Mouse (Mus musculus): ENCODE measurements around the gene Olfr823. TPM values are rescaled to one million over a fixed set of nuclear protein-coding genes. Genes with fewer than 3 reads are reported as not detected.
"Not testable (repeated sequence)": the region's sequence is repeated elsewhere in the genome, so short reads cannot be mapped to it uniquely, and the experiment has no call there.

Olfr823 gene
- polyA plus RNA-seq (2016; fragmentation: Nextera tagmentation; extraction: Ambion mirVana) = not detected in 2 replicates

DNA sequence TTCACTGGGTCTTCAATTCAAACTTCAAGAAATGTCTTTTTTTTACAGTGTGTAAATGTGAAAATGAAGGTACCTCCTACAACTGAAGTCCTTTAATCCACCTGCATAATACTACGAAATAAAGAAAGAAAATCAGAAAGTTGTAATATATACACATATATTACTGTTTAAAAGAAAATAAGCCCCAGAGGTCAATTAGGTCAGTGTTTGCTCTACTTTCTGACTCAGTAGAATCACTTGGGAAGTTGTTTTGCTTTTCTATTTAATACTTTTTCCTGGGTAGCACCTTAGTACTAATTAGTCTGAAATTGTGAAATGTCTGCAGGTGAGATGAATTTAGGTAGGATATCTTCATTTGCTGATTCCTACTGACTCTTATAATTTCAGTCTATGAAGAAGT, at the start of gene Olfr823:
Olfr823 (minus strand) TSS at position 101 of the 400 bp plus-strand sequence.
- not testable (repeated sequence) for ATAC-seq (ENCODE audit: low FRiP score); H3K4me2 ChIP-seq; H3K9ac ChIP-seq; H3K4me3 ChIP-seq (replicated peaks); H3K4me1 ChIP-seq; H3K36me3 ChIP-seq (replicated peaks); H3K9me3 ChIP-seq; H3K27ac ChIP-seq; H3K27me3 ChIP-seq
- WGBS = 92% methylated on average over 1 of the region's 1 CpGs

DNA sequence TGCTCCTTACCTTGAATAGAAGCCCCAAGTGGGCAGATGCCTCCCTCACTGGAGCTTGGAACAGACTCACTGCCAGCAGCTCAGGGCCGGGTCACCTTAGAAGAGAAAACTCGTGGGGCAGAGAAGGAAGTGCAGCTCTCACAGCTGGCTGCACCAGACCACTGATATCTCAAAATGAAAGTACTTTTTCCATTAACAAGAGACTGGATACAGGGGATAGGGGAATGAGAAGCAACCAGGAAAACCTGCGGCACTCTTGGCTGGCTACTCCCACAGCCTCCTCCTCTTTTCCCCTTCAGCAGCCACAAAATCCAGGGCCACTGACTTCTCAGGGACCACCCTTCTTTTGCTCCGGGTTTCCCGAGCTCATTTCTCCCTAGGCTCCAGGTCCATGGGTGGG, 28.9 kb upstream of the Olfr823 start:
- WGBS = 80% methylated on average over 5 of the region's 5 CpGs

DNA sequence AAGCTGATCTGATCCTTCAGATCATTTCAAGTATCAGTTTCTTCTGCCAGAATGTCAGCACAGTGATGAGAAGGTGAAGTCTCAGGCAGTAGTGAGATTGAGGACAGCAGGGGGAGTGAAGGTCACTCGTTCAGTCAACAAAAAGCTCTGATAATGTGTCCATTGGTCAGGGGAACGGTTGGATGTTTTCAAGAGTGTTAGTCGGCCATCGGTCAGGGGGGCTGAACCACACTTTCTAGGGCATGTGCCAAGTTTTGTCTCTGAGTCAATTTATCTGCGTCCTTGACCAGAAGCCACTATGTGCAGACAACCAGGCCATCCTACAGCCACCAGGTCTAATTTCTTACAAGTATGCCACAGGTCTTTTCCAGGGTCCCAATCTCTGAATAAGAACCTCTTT, 27.3 kb upstream of the Olfr823 start:
- H3K4me1 ChIP-seq; H3K9me3 ChIP-seq; H3K27me3 ChIP-seq; H3K4me2 ChIP-seq; H3K9ac ChIP-seq; H3K36me3 ChIP-seq (replicated peaks); ATAC-seq (ENCODE audit: low FRiP score); H3K4me3 ChIP-seq (replicated peaks); H3K27ac ChIP-seq: not testable (repeated sequence)
- WGBS = 91% methylated on average over 5 of the region's 5 CpGs

More for the DNA sequence above, 28.9 kb upstream of the Olfr823 start:
- Histone ChIP-seq H3K9me3 (no peaks in the 10 kb centered on the region), H3K4me1 (no peaks in the 10 kb centered on the region), H3K4me3 (replicated peaks) (no peak overlapping the region), H3K27ac (no peak overlapping the region), H3K9ac (no peak overlapping the region), H3K27me3 (no peaks in the 10 kb centered on the region), H3K4me2 (no peak overlapping the region), H3K36me3 (replicated peaks) (no peaks in the 10 kb centered on the region)
- ATAC-seq (ENCODE audit: low FRiP score) = no peak

DNA sequence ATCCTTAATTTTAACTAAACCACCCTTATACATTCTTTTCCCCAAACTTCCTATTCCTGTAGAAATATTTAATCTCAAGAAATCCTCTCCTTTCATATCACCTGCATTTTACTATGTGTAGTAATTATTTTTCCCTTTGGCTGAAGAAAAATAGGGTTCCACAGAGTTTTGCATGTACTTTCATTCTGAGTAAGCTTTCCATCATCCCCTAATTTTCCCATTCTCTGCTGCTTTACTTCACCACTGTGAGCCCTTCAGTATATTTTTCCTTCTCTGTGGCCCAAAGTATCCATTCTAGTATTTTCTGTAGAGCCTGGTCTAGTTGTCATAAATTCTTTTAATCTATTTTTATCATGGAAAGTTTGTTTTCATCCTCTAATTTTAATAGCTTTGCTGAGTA, 19.6 kb upstream of the Olfr823 start:
- Histone ChIP-seq H3K9me3 (no peaks in the 10 kb centered on the region), H3K27ac (no peak overlapping the region), H3K4me2 (no peak overlapping the region), H3K27me3 (no peaks in the 10 kb centered on the region), H3K4me3 (replicated peaks) (no peak overlapping the region), H3K36me3 (replicated peaks) (no peaks in the 10 kb centered on the region), H3K9ac (no peak overlapping the region), H3K4me1 (no peaks in the 10 kb centered on the region)
- ATAC-seq (ENCODE audit: low FRiP score) = no peak

DNA sequence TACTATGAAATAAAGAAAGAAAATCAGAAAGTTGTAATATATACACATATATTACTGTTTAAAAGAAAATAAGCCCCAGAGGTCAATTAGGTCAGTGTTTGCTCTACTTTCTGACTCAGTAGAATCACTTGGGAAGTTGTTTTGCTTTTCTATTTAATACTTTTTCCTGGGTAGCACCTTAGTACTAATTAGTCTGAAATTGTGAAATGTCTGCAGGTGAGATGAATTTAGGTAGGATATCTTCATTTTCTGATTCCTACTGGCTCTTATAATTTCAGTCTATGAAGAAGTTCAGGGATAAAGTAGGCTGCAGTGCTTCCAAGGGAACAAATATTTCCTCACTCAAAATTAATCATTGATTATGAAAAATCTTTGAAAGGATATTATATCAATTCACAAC, 14.7 kb upstream of the Olfr823 start, which contains the start of gene Olfr824:
Olfr824 (minus strand) TSS at position 101 of the 400 bp plus-strand sequence.
- H3K9ac ChIP-seq; H3K27ac ChIP-seq; H3K4me2 ChIP-seq; H3K4me1 ChIP-seq; H3K4me3 ChIP-seq (replicated peaks); ATAC-seq (ENCODE audit: low FRiP score); H3K9me3 ChIP-seq; H3K36me3 ChIP-seq (replicated peaks); H3K27me3 ChIP-seq: not testable (repeated sequence)

DNA sequence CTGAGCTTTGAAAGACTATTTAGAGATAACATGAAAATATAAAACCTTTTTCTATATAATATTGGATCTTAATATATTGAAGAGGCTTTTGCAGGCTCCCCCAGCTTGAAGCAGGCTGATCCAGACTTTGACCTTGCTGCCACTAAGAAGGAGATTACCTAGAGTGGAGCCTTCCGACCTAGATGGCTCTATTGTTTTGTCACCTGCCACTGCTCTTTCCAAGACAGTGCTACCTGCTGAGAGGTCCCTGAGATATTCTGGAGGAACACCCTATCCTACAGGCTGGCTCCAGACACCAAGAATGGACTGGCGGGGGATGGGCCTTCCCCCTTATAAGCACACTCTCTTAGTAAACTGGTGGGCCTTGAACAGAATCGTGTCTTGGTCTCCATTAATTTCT, 862 bp upstream of the Olfr823 start:
- H3K27me3 ChIP-seq; H3K4me3 ChIP-seq (replicated peaks); H3K4me1 ChIP-seq; ATAC-seq (ENCODE audit: low FRiP score); H3K4me2 ChIP-seq; H3K36me3 ChIP-seq (replicated peaks); H3K9ac ChIP-seq; H3K9me3 ChIP-seq; H3K27ac ChIP-seq: not testable (repeated sequence)
- 58% methylated on average over 3 of the region's 3 CpGs for WGBS

DNA sequence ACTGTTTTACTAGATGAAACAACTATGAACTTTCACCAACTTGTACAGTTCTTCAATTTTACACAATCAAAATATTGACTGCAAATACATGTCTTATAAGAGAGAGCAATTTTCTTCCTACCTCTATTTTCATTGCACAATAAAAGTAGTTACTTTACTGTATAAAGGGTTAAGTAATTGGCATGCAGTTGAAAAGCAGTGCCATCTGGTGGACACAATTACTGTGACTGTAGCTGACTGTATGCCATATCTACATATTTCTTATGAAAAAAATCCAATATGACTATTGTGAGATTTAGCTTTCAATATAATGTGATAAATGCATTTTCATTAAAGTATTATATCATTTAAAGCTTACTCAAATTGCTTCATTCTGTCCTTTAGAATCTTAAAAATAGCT, 19.1 kb downstream of the Olfr823 start:
- Histone ChIP-seq H3K27me3 (no peaks in the 10 kb centered on the region), H3K27ac (no peak overlapping the region), H3K4me2 (no peak overlapping the region), H3K36me3 (replicated peaks) (no peaks in the 10 kb centered on the region), H3K9ac (no peak overlapping the region), H3K9me3 (no peaks in the 10 kb centered on the region), H3K4me1 (no peaks in the 10 kb centered on the region), H3K4me3 (replicated peaks) (no peak overlapping the region)
- ATAC-seq (ENCODE audit: low FRiP score) = no peak

DNA sequence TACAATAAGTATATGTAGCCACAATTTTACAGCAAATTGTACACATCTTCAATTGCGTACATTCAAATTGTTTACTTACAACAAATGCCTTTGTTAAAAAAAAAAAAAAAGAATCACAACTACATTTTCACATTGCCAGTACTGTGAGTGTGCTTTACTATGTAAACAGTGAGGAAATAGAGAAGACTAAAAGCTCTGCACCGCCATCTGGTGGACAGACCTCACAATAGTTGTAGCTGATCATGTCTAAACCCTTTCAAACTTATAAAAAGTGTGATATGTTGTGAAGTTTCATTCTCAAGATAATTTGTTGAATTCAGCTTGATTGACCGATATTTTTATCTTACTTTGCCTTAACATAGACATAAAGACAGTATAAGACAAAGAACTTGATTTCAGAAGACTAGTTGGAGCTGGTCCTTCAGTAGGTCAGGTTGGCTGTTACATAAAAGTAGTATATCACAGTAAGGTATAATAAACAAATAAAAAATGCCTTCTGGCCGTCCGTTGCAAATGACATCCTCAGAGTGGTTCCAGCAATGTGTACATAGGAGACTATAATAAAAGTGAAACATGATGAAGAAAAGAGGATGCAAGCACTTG, 22.2 kb downstream of the Olfr823 start:
- no peak overlapping the region for H3K27ac ChIP-seq
- H3K27me3 ChIP-seq = no peaks in the 10 kb centered on the region
- peak; percentile 84 for ATAC-seq (ENCODE audit: low FRiP score)
- H3K4me3 ChIP-seq (replicated peaks) = no peak overlapping the region
- H3K4me1 ChIP-seq = no peaks in the 10 kb centered on the region
- no peak overlapping the region for H3K4me2 ChIP-seq
- H3K36me3 ChIP-seq (replicated peaks) = no peaks in the 10 kb centered on the region
- WGBS = 24% methylated on average over 5 of the region's 5 CpGs
- no peaks in the 10 kb centered on the region for H3K9me3 ChIP-seq
- H3K9ac ChIP-seq = no peak overlapping the region

DNA sequence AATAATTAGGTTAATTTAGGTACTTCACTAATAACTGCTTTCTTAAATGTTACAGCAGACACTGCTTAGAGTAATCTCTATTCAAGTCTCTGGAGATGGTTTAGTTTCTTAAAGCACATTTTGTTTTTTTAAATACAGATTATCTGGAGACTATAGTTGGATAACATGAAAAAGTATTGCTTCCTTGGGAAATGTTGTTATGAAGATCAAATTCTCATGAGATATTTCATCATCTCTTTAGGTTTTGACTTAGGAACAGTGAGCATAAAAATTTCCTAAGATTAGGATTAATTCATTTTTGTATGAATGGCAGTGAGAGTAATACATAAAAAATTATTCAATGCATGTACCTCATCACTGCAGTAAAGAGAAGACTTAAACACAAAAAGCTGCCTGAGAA, 44.3 kb downstream of the Olfr823 start, which contains the start of gene Olfr822:
Olfr822 (plus strand) TSS at position 301 of the 400 bp plus-strand sequence.
- Histone ChIP-seq H3K4me1 (no peaks in the 10 kb centered on the region), H3K27me3 (no peaks in the 10 kb centered on the region), H3K9ac (no peak within 1 kb of the TSS), H3K4me3 (replicated peaks) (no peak within 1 kb of the TSS), H3K4me2 (no peak within 1 kb of the TSS), H3K36me3 (replicated peaks) (no peaks in the 10 kb centered on the region), H3K27ac (no peak within 1 kb of the TSS), H3K9me3 (no peaks in the 10 kb centered on the region)
- ATAC-seq (ENCODE audit: low FRiP score) = no peak

Other genes with a start within 250 kb of the Olfr823 start
- gene Olfr814, start 235.5 kb downstream of the Olfr823 start, polyA plus RNA-seq (2016; fragmentation: Nextera tagmentation; extraction: Ambion mirVana) = not detected in 2 replicates
- gene Olfr815, start 209.5 kb downstream of the Olfr823 start, polyA plus RNA-seq (2016; fragmentation: Nextera tagmentation; extraction: Ambion mirVana) = not detected in 2 replicates
- not detected in 2 replicates for gene Olfr816, start 199.8 kb downstream of the Olfr823 start, polyA plus RNA-seq (2016; fragmentation: Nextera tagmentation; extraction: Ambion mirVana)
- not detected in 2 replicates for gene Olfr818, start 166.3 kb downstream of the Olfr823 start, polyA plus RNA-seq (2016; fragmentation: Nextera tagmentation; extraction: Ambion mirVana)
- not detected in 2 replicates for gene Olfr819, start 148.1 kb downstream of the Olfr823 start, polyA plus RNA-seq (2016; fragmentation: Nextera tagmentation; extraction: Ambion mirVana)
- not detected in 2 replicates for gene Olfr247, start 139.2 kb downstream of the Olfr823 start, polyA plus RNA-seq (2016; fragmentation: Nextera tagmentation; extraction: Ambion mirVana)
- not detected in 2 replicates for gene Gm10310, start 130.3 kb downstream of the Olfr823 start, polyA plus RNA-seq (2016; fragmentation: Nextera tagmentation; extraction: Ambion mirVana)
- gene Olfr820, start 102.8 kb downstream of the Olfr823 start, polyA plus RNA-seq (2016; fragmentation: Nextera tagmentation; extraction: Ambion mirVana) = not detected in 2 replicates
- not detected in 2 replicates for gene Olfr821, start 85.0 kb downstream of the Olfr823 start, polyA plus RNA-seq (2016; fragmentation: Nextera tagmentation; extraction: Ambion mirVana)
- not detected in 2 replicates for gene Olfr822, start 44.2 kb downstream of the Olfr823 start, polyA plus RNA-seq (2016; fragmentation: Nextera tagmentation; extraction: Ambion mirVana)
- gene Olfr824, start 14.6 kb upstream of the Olfr823 start, polyA plus RNA-seq (2016; fragmentation: Nextera tagmentation; extraction: Ambion mirVana) = not detected in 2 replicates
- not detected in 2 replicates for gene Olfr825, start 51.4 kb upstream of the Olfr823 start, polyA plus RNA-seq (2016; fragmentation: Nextera tagmentation; extraction: Ambion mirVana)
- not detected in 2 replicates for gene Olfr826, start 68.8 kb upstream of the Olfr823 start, polyA plus RNA-seq (2016; fragmentation: Nextera tagmentation; extraction: Ambion mirVana)
- not detected in 2 replicates for gene Olfr827, start 99.0 kb upstream of the Olfr823 start, polyA plus RNA-seq (2016; fragmentation: Nextera tagmentation; extraction: Ambion mirVana)
- 5.1 and 5.7 TPM in 2 replicates for gene Neurod4, start 164.9 kb upstream of the Olfr823 start, polyA plus RNA-seq (2016; fragmentation: Nextera tagmentation; extraction: Ambion mirVana)
- not detected in 2 replicates for gene Tespa1, start 207.5 kb upstream of the Olfr823 start, polyA plus RNA-seq (2016; fragmentation: Nextera tagmentation; extraction: Ambion mirVana)